ENCODE assay signal across 8 mouse cellular contexts in the genomic region with DNA sequence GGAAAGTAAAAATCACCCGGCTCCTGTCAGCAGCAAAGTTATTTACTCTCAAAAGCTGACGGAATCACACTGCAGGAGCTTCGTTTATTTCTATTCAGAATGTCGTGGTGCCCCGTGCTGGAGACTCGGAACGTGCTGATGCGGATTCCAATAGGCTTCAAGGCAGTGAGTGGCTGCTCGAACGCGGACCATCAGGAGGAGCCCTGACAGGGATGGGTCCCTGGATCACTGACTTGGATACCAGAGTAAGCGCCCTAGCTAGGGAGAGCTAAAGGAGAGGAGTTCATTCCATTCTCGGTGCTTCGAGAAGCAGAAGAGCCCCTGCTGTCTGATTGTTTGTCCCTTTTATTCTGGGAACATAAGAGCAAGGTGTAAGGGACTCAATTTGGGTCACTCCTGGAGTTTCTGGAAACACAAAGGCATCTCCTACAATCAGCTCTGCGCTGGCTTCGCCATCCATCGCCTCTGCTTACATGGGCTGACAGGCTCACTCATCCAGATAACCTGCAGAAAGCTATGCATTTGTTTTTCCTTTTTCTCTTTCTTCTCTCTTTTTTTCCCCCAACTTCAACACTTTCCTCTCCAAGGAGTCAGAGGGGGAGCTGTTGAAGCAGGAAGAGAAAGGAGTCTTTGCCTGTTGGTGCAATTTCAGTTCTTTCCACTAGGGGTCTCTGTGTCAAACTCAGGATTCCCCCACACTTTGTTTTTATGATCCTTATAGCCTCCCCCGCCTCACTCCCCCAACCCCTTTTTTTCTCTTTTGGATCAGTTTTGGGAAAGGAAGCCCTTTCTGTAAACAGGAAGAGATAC.
DNase-seq lines count a peak whose midpoint lies in the region; ATAC-seq and TF ChIP-seq lines count a peak whose summit lies in the region.

No protein-coding gene starts in this region.

- no peaks in the 10 kb centered on the region for H3K27me3 ChIP-seq in intestine, embryonic 16.5 days (replicated peaks; ENCODE audit: control insufficient read depth, insufficient read depth, low read length)
- H3K27me3 ChIP-seq in lung, embryonic 14.5 days (ENCODE audit: insufficient read depth, low read length), result no peaks in the 10 kb centered on the region

- ATAC-seq in intestine, embryonic 16.5 days, result no peak
- ATAC-seq in lung, embryonic 14.5 days (ENCODE audit: insufficient read depth), result peak; percentile 31; the same call in 1 of the 2 replicates

- H3K27ac ChIP-seq in intestine, embryonic 16.5 days (ENCODE audit: low read length), result no peak overlapping the region
- H3K27ac ChIP-seq in lung, embryonic 14.5 days (ENCODE audit: low read depth), result no peak overlapping the region

- H3K9me3 ChIP-seq in intestine, embryonic 16.5 days (ENCODE audit: control insufficient read depth, low read length), result no peaks in the 10 kb centered on the region
- H3K9me3 ChIP-seq in lung, embryonic 14.5 days (ENCODE audit: low read depth, low read length), result no peaks in the 10 kb centered on the region

- H3K36me3 ChIP-seq in intestine, embryonic 16.5 days (ENCODE audit: control insufficient read depth, insufficient read depth, low read length), result no peaks in the 10 kb centered on the region
- H3K36me3 ChIP-seq in lung, embryonic 14.5 days (ENCODE audit: insufficient read depth), result no peaks in the 10 kb centered on the region

- H3K4me3 ChIP-seq in intestine, embryonic 16.5 days (ENCODE audit: low read length), result no peak overlapping the region
- H3K4me3 ChIP-seq in lung, embryonic 14.5 days (ENCODE audit: low read depth, low read length), result no peak overlapping the region

- peak; percentile 32 for DNase-seq in thymus, postnatal 14 days
- no peak for DNase-seq in thymus, postnatal 4 days
- DNase-seq in cerebellum, adult 9-10 months, result peak; percentile 73
- DNase-seq in heart, adult 18-20 months, result peak; percentile 48 to 72
- peak; percentile 83 for DNase-seq in lung, embryonic 14.5 days
- peak; percentile 43 for DNase-seq in retina, postnatal 7 days (ENCODE audit: low read depth, low spot score)
- no peak for DNase-seq in urinary bladder, postnatal 36 days (ENCODE audit: low spot score in 2 of 2)

- WGBS in intestine, embryonic 16.5 days, result 15% methylated on average over 18 of the region's 18 CpGs
- 10% methylated on average over 18 of the region's 18 CpGs for WGBS in lung, embryonic 14.5 days

- peak overlapping the region; percentile 9; the same call in 1 of the 2 replicates for H3K4me2 ChIP-seq in intestine, embryonic 16.5 days (ENCODE audit: low read depth, low read length)
- peak overlapping the region; percentile 41 for H3K4me2 ChIP-seq in lung, embryonic 14.5 days

- no peak overlapping the region for H3K9ac ChIP-seq in intestine, embryonic 16.5 days (ENCODE audit: low read depth, low read length)
- no peak overlapping the region for H3K9ac ChIP-seq in lung, embryonic 14.5 days

- no peaks in the 10 kb centered on the region for H3K4me1 ChIP-seq in intestine, embryonic 16.5 days (ENCODE audit: control insufficient read depth, insufficient read depth, low read length)
- no peaks in the 10 kb centered on the region for H3K4me1 ChIP-seq in lung, embryonic 14.5 days (ENCODE audit: insufficient read depth)

- TF ChIP-seq CTCF in lung, embryonic 14.5 days (IDR thresholded peaks at IDR 0.05; ENCODE audit: low read depth), result peak; percentile 84

Comparison
In these comparisons a context has a peak if more than half of its experiments do, and no peak if none do; other contexts are left out.
1. DNase-seq: peak in thymus, postnatal 14 days (single experiment), cerebellum, adult 9-10 months (single experiment), heart, adult 18-20 months (2 of 2), lung, embryonic 14.5 days (single experiment) and retina, postnatal 7 days (single experiment); none in thymus, postnatal 4 days (single experiment) and urinary bladder, postnatal 36 days (0 of 2).